35 mouse cellular contexts compared by ENCODE assay signal in genomic region chr7:70462131-70462530, GRCm38 (mm10).
"Had no signal": no experiment of that assay in that cellular context is flagged by ENCODE, and none has a peak within 500 bp of the region (broad histone marks: within the 10 kb centered on the region; RNA-seq: fewer than 3 reads in every experiment).

No protein-coding gene starts in this region.

- ATAC-seq: hindbrain, embryonic 16.5 days; hindbrain, postnatal 0 days; inflammation-experienced regulatory T-cells, adult 6 months; intestine, embryonic 15.5 days; intestine, embryonic 16.5 days; intestine, postnatal 0 days had no signal

- H3K4me3 ChIP-seq: heart, embryonic 10.5 days; heart, embryonic 12.5 days; heart, embryonic 13.5 days; heart, embryonic 15.5 days; hindbrain, embryonic 10.5 days; hindbrain, embryonic 12.5 days; hindbrain, embryonic 13.5 days; hindbrain, embryonic 15.5 days; intestine, embryonic 15.5 days; kidney, embryonic 15.5 days; layer of hippocampus, adult 2 months had no signal

- H3K27me3 ChIP-seq: heart, embryonic 12.5 days; heart, embryonic 13.5 days; heart, embryonic 15.5 days; hindbrain, embryonic 12.5 days; hindbrain, embryonic 13.5 days; hindbrain, embryonic 15.5 days; intestine, embryonic 15.5 days; kidney, embryonic 15.5 days had no signal

- H3K36me3 ChIP-seq: heart, embryonic 10.5 days; heart, embryonic 12.5 days; heart, embryonic 13.5 days; heart, embryonic 15.5 days; hindbrain, embryonic 10.5 days; hindbrain, embryonic 12.5 days; hindbrain, embryonic 13.5 days; hindbrain, embryonic 15.5 days; intestine, embryonic 15.5 days; kidney, embryonic 15.5 days had no signal

- DNase-seq: heart, postnatal 10 days; heart, postnatal 14 days; heart, postnatal 36 days; heart, postnatal 4 days; kidney, adult 11 months; kidney, adult 18-20 months; kidney, adult 2 months; kidney, adult 8-10 months; kidney, adult 9 months; kidney, postnatal 10 days; kidney, postnatal 14 days; kidney, postnatal 25 days; kidney, postnatal 36 days; kidney, postnatal 4 days; layer of hippocampus, adult 9-11 months; layer of hippocampus, postnatal 36 days had no signal

- H3K27ac ChIP-seq: heart, embryonic 10.5 days; heart, embryonic 13.5 days; heart, embryonic 15.5 days; hindbrain, embryonic 10.5 days; hindbrain, embryonic 12.5 days; hindbrain, embryonic 13.5 days; hindbrain, embryonic 14.5 days; hindbrain, embryonic 15.5 days; hindbrain, postnatal 0 days; intestine, embryonic 15.5 days; kidney, embryonic 15.5 days; kidney, postnatal 0 days; layer of hippocampus, adult 2 months had no signal

- H3K4me2 ChIP-seq: heart, embryonic 11.5 days; heart, embryonic 12.5 days; heart, embryonic 13.5 days; heart, embryonic 15.5 days; hindbrain, embryonic 12.5 days; hindbrain, embryonic 13.5 days; hindbrain, embryonic 14.5 days; hindbrain, embryonic 15.5 days; intestine, embryonic 15.5 days; kidney, embryonic 15.5 days had no signal

- H3K9me3 ChIP-seq: heart, embryonic 10.5 days; heart, embryonic 12.5 days; heart, embryonic 13.5 days; heart, embryonic 15.5 days; hindbrain, embryonic 10.5 days; hindbrain, embryonic 12.5 days; hindbrain, embryonic 13.5 days; hindbrain, embryonic 15.5 days; intestine, embryonic 15.5 days; kidney, embryonic 15.5 days had no signal

- H3K4me1 ChIP-seq: heart, embryonic 10.5 days; heart, embryonic 12.5 days; heart, embryonic 13.5 days; heart, embryonic 15.5 days; hindbrain, embryonic 10.5 days; hindbrain, embryonic 12.5 days; hindbrain, embryonic 13.5 days; hindbrain, embryonic 15.5 days; intestine, embryonic 15.5 days; kidney, embryonic 15.5 days had no signal

- H3K9ac ChIP-seq: heart, embryonic 12.5 days; heart, embryonic 13.5 days; heart, embryonic 15.5 days; hindbrain, embryonic 12.5 days; hindbrain, embryonic 13.5 days; hindbrain, embryonic 14.5 days; hindbrain, embryonic 15.5 days; intestine, embryonic 15.5 days; kidney, embryonic 15.5 days had no signal
